Mouse (Mus musculus) left cerebral cortex, adult 8-10 months (tissue): ENCODE measurements at regions not wholly inside any gene's neighbourhood (a gene's known extent, or its start where the extent isn't known, plus 50 kb on each side); places are given as distances from the start of the nearest gene placed in this dataset.
A peak's percentile ranks its signal among the peaks of the same experiment; 100 is the strongest.

Experiments used
- DNase-seq, 2 experiments: peaks; one replicate each; pipeline ENCODE4 v3.0.0; 2022; ENCODE audit warnings: low spot score in 2 of 2

GRCm38 (mm10) chr4:106040376-106040775 lies 250.7 kb downstream of the Gm12728 start:
- no peak for DNase-seq

GRCm38 (mm10) chr4:106042456-106042855 lies 252.8 kb downstream of the Gm12728 start:
- no peak for DNase-seq

DNA sequence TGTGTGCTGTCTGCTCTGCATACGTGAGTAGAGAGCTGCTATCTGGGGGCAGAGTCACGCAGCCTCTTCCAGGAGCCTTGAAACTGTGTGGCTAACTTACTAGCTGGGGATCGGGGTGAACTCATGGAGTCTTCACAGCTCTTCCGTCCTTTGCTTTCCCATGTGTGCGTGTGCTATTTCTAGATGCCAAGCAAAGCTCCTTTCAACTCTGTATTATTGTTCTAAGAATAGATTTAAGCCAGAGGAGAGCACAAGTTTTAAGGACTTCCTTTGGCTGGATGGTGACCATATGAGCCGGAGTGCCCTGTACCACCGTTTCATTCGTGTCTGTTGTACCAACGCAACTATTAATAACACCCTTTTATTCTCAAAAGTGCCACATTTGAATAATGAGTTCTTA lies 254.0 kb downstream of the Gm12728 start:
- no peak for DNase-seq

DNA sequence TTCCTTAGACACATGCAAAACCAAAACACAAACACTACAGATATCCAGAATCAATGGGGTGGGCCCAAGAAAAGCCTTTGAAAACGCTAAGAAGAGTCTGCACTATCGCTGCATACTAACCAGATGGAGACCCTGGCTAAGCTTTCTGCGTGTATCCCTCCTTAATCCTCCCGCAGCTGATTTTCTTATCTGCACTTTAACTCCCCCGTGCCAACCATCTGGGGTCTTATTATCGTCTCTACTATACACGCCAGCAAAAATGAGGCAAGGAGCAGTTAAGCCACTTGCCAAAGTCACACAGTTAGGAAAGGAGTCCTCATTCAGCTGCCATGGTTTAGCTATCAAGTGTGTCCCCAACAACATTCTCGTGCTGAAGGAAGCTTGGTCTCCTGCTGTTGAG lies 258.4 kb downstream of the Gm12728 start:
- no peak for DNase-seq

GRCm38 (mm10) chr4:106048797-106049196 lies 259.1 kb downstream of the Gm12728 start:
- no peak for DNase-seq

DNA sequence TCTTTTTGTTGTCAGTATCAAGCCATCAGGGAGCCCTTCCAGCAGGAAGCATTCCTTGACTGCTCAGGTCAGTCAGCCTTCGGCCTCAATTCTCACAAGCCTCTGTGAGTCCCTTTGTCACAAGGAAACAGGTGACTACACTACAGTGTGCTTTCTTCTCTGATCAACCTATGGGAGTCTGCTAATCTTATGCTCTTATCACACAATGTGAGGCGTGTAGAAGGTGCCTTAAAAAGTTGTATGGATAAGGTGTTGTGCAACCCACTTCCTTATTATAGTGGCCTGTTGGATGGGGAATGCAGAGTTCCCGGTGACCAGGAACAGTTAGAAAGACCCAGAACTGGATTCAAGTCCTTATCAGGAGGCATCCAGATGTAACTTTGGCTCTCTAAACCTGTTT lies 260.2 kb downstream of the Gm12728 start:
- DNase-seq = no peak

DNA sequence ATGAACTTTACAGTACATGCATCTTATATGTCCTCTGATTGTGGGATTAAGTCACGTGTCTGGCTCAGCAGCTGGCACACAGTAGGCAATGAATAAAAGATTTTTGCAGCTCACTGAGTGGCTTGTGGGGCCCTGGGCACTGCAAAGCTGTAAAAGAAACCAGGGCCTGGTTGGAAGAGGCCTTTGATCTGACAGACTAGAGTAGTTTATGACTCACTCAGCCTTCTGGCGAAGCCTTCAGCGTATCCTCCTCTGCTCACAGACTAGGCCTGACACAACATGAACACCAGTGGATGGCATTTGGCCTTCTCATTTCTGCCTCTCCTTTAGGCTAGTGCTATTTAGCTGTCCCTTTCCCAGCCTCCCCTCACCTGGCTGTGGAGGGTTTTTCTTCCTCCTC lies 260.6 kb downstream of the Gm12728 start:
- DNase-seq = no peak

DNA sequence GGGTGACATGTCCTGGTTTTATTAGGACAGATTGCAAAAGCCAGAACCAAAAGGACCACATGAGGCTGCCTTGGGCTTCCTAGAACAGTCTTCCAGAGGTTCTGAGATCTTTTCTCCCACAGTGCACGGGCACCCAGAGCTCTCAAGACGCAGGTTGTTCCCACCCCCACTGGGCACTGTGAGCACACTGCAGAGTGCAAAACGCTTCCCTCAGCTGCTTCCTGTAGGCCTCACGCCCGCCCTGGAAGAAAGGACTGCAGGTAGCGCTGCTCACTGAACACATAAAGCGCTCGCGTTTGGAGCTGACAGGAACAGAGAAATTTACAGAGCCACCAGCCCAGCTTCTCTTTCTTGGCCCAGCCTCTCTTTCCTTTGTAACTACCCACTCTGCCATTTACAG lies 262.5 kb upstream of the Usp24 start:
- no peak for DNase-seq

- peak in 1 of 2 experiments; percentile 8 for DNase-seq
Observed at GRCm38 (mm10) chr4:106054324-106054723, 261.7 kb upstream of the Usp24 start.

GRCm38 (mm10) chr4:106062651-106063050 lies 253.4 kb upstream of the Usp24 start:
- no peak for DNase-seq

GRCm38 (mm10) chr4:106063851-106064382 lies 252.1 kb upstream of the Usp24 start:
- no peak for DNase-seq

DNA sequence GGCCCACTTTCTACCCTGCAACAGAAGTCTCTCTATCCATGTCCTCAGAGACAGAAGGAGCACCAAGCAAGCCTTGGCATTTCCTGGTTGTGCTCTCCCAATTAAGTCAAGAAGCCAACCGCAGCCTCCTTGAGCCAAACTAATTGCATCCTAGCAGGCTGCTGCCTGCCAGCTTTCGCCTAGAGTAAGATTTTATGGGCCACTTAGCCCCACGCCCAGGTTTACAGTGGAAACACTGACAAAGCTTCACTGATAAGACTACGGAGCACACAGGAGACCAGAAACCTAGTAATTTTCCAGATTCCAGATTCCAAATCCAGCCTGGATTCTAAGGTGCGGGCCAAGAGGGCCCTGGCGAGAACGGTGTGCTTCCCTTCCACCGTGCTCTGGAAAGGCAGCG lies 249.0 kb upstream of the Usp24 start:
- DNase-seq = no peak

DNA sequence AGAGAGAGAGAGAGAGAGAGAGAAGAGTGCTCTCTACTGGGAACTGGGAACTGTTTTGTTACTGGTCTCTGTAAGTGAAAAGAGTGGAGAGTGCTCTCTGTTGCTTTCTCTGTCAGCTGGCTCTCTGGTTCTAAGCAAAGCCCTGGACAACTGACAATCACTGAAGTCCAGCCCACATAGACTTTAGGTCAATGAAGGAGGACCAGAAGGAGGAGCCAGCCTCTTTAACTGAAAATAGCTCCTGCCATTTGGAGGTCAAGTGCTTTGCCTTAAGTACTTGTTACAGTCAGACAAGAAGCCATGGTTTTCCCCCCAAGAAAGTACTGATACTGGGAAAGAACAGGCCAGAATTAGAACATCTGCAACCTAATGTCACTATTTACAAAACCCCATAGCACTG lies 232.5 kb upstream of the Usp24 start:
- no peak for DNase-seq

DNA sequence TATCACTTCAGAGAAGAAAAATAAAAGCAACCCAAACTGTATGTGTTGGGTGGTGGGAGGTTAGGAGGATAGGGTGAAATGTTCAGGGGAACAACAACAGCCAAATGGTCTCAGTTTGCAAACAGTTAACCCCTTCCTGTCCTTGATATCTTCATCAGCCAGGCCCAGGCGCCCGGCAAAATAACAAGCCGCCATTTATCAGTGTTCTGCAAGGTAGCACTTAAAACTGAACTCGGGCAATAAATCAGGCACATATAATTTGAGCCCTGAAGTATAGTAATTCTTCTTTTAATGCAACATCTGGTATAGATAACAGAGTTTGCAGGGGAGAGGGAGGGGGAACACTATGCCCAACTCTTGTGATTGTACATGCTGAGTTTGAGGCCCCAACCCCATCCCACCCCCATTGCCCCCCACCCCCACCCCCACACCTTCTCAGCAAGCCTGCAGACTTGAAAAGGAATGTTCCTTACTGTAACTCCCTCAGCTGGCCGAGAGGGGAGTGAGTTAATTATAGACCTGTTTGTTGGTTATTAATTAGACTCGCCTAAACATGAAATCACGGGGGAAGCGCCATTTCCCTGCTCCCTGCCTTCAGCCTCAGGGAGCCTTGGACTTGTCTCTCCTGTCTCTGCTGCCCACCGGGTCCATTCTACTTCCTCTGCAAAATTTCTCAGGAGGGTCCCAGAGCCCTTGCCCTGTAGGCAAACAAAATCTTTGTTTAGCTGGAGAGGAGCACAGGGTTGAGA lies 223.9 kb upstream of the Usp24 start:
- no peak for DNase-seq

DNA sequence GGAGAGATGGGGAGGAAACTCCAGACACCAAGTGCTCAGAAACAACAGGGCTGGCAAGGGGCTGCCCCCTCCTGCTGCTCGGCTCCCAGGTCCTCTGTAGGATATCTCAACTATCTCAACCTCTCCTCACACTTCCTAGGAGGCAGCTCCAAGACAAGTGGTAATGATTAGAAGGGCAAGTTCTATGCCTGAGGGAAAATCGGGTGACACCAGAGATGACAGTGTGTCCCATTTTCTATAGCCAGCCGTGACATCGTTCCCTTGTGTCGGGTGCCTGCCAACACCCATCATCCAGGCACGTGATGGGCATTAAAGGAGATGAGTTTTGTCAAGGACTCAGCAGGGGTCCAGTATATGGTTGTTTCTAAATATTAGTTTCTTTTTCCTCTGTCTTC lies 223.3 kb upstream of the Usp24 start:
- no peak for DNase-seq

- DNase-seq = no peak
Observed at GRCm38 (mm10) chr4:106093252-106093651, 222.8 kb upstream of the Usp24 start.

- DNase-seq = no peak
Observed at GRCm38 (mm10) chr4:106094882-106095556, 221.0 kb upstream of the Usp24 start.

DNA sequence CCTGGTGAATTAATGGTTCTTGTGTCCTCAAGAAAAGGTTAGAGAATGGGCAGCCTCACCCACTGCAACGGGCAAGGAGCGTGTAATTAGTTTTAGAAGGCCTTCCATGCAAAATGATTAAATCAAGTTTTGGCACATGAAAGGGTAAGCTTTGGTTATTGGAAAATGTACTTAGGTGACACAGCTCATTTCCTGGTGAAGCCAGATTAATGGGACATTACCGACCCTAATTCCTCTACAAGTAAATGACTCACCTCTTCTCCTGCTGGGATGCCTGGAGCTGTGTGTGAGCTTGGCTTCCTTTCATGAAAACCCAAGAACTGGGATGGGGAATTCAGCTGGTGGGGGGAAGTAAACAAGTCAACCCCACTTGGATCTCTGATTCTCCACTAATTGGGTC lies 219.9 kb upstream of the Usp24 start:
- DNase-seq = no peak

GRCm38 (mm10) chr4:106097846-106098245 lies 218.2 kb upstream of the Usp24 start:
- DNase-seq = no peak

- DNase-seq = no peak
Observed at GRCm38 (mm10) chr4:106100211-106101025, 215.6 kb upstream of the Usp24 start.

- no peak for DNase-seq
Observed at GRCm38 (mm10) chr4:106101904-106102303, 214.1 kb upstream of the Usp24 start.

- no peak for DNase-seq
Observed at GRCm38 (mm10) chr4:106102451-106102977, 213.5 kb upstream of the Usp24 start.
